Mouse (Mus musculus) G1E (cell line): ENCODE data around the gene Nek8.

Source experiments
- CTCF ChIP-seq: IDR thresholded peaks from 2 replicates; pipeline ENCODE4 v1.5.1; 2012; ENCODE audit warnings: low read depth, low read length, inconsistent platforms, mixed read lengths
- GATA1 ChIP-seq: IDR thresholded peaks from 2 replicates; pipeline ENCODE4 v1.6.1; 2012; ENCODE audit warnings: borderline replicate concordance, low read length, inconsistent platforms, mixed read lengths
- GATA2 ChIP-seq: IDR thresholded peaks from 2 replicates; pipeline ENCODE4 v1.6.1; 2012; ENCODE audit warnings: low read depth, low read length, inconsistent platforms, borderline replicate concordance
- POLR2AphosphoS5 ChIP-seq: IDR thresholded peaks from 2 replicates; pipeline ENCODE4 v1.6.1; 2012; ENCODE audit warnings: low read depth, low read length, inconsistent platforms; ENCODE audit not compliant: insufficient replicate concordance
- TAL1 ChIP-seq: conservative IDR thresholded peaks from 2 replicates; pipeline ENCODE4 v1.6.1; 2012; ENCODE audit warnings: low read depth, low read length, inconsistent platforms, mixed read lengths

GRCm38 (mm10) chr11:78171328-78171727 is 5.1 kb downstream of the Nek8 start:
- TF ChIP-seq CTCF: no peak
- no peak for TF ChIP-seq GATA1
- TF ChIP-seq GATA2: no peak
- TF ChIP-seq TAL1: no peak
- TF ChIP-seq POLR2AphosphoS5: no peak
